Mouse (Mus musculus): ENCODE results near the gene Scaf11. TPM values are rescaled to one million over a fixed set of nuclear protein-coding genes. Genes with fewer than 3 reads are reported as not detected.

Gene Scaf11
- polyA plus RNA-seq, 1 experiment from 2014 or later: 88.8 TPM

DNA sequence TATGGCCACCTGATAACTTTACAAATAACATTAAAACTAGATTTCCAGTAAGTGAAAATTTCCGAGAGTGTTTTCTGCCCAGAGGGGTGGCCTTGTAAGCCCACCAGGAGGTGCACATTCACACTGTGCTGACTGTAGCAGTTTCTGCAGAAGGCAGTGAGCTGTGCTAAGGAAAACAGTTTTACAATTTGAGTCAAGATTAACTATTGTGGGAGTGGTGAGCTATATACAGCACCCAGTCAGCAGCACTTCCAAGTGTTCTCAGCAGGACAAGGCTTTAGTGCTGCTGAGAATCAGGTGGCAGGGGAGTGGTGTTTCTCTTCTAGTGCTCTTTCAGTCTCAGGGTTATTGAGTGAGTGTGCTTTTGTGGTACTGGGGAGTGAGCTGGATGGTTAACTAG, 72.1 kb downstream of the Scaf11 start:
- WGBS: 87% methylated on average over 1 of the region's 1 CpGs
- H3K4me1 ChIP-seq (replicated peaks; ENCODE audit: control insufficient read depth, insufficient read depth, low read length): no peaks in the 10 kb centered on the region
- no peak overlapping the region for H3K27ac ChIP-seq (ENCODE audit: low read length)
- H3K9me3 ChIP-seq (ENCODE audit: control insufficient read depth, low read length): no peaks in the 10 kb centered on the region
- no peak overlapping the region for H3K9ac ChIP-seq (ENCODE audit: low read length)
- no peak overlapping the region for H3K4me3 ChIP-seq (ENCODE audit: low read length)
- H3K27me3 ChIP-seq (ENCODE audit: control insufficient read depth, insufficient read depth, low read depth, low read length): no peaks in the 10 kb centered on the region
- H3K4me2 ChIP-seq (ENCODE audit: low read depth, low read length): no peak overlapping the region
- H3K36me3 ChIP-seq (ENCODE audit: control insufficient read depth, insufficient read depth, low read length): peaks cover 11% of the 10 kb centered on the region; the same call in 1 of the 2 replicates
- ATAC-seq (ENCODE audit: low read depth): no peak

DNA sequence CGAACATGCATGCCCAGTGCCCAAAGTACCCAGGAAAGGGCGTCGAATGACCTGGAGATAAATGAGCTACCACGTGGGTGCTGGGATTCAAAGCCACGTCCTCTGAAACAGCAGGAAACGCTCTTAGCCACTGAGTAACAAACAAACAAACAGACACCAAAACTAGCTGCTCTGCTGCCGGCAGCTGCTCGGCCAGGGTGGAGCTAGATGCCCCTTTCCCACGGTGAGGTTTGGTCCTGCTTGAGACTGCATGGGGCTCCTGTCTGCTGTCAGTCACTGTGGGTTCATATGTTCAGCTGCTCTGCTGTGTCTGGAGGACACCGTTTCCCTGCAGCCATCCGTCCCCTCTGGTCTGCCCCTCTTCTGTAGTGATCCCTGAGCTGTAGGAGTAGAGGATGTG, 78.4 kb downstream of the Scaf11 start:
- no peak for ATAC-seq (ENCODE audit: low read depth)
- Histone ChIP-seq H3K4me2 (ENCODE audit: low read depth, low read length) (no peak overlapping the region), H3K27me3 (ENCODE audit: control insufficient read depth, insufficient read depth, low read depth, low read length) (no peaks in the 10 kb centered on the region), H3K9ac (ENCODE audit: low read length) (no peak overlapping the region), H3K27ac (ENCODE audit: low read length) (no peak overlapping the region), H3K36me3 (ENCODE audit: control insufficient read depth, insufficient read depth, low read length) (peaks cover 9% of the 10 kb centered on the region), H3K4me3 (ENCODE audit: low read length) (no peak overlapping the region), H3K9me3 (ENCODE audit: control insufficient read depth, low read length) (no peaks in the 10 kb centered on the region), H3K4me1 (replicated peaks; ENCODE audit: control insufficient read depth, insufficient read depth, low read length) (peaks cover 2% of the 10 kb centered on the region; the same call in 1 of the 2 replicates)
- 79% methylated on average over 11 of the region's 11 CpGs for WGBS

DNA sequence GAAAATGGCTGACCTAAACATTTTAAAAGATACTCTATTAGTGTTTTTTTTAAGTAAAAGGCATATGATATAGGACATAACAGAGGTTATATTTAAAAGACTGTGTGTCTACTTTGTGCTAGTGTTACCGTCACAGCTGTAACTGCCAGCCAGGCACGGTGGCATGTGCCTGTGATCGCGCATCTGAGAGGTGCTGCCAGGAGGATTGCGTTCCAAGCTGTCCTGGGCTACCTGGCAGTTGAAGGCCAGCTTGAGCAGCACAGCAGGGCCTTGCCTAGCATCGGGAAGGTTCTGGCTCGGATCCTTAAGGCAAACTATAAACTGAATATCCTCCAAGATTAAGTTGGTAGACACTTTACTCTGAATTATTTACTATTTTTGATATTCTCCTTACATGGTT, 82.9 kb downstream of the Scaf11 start:
- H3K9ac ChIP-seq (ENCODE audit: low read length): no peak overlapping the region
- no peaks in the 10 kb centered on the region for H3K9me3 ChIP-seq (ENCODE audit: control insufficient read depth, low read length)
- no peaks in the 10 kb centered on the region for H3K27me3 ChIP-seq (ENCODE audit: control insufficient read depth, insufficient read depth, low read depth, low read length)
- no peak for ATAC-seq (ENCODE audit: low read depth)
- 88% methylated on average over 7 of the region's 7 CpGs for WGBS
- H3K4me3 ChIP-seq (ENCODE audit: low read length): no peak overlapping the region
- H3K27ac ChIP-seq (ENCODE audit: low read length): no peak overlapping the region
- H3K4me1 ChIP-seq (replicated peaks; ENCODE audit: control insufficient read depth, insufficient read depth, low read length): peaks cover 5% of the 10 kb centered on the region; the same call in 1 of the 2 replicates
- no peak overlapping the region for H3K4me2 ChIP-seq (ENCODE audit: low read depth, low read length)
- peaks cover 7% of the 10 kb centered on the region for H3K36me3 ChIP-seq (ENCODE audit: control insufficient read depth, insufficient read depth, low read length)

DNA sequence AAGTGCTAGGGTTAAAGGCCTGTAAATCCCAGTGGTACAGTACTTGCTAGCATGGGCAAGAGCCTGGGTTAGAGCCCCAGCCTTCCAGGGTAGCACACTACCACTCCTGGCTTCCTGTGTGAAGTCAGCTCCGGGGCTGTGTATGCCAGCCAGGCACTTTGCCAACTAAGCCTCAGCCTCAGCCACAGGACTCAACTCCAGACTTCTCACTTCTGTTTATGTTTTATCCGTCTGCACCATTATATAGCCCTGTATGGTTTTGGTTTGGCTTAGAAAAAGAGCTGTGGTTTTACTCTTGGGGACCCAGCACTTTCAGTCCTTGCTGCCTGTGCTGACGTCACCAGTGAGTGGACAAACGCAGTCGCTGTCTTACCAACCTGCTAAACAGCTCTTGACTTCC, 83.4 kb downstream of the Scaf11 start:
- Histone ChIP-seq H3K9ac (ENCODE audit: low read length) (no peak overlapping the region), H3K27ac (ENCODE audit: low read length) (no peak overlapping the region; the same call in 1 of the 2 replicates), H3K4me2 (ENCODE audit: low read depth, low read length) (no peak overlapping the region), H3K4me1 (replicated peaks; ENCODE audit: control insufficient read depth, insufficient read depth, low read length) (peaks cover 5% of the 10 kb centered on the region; the same call in 1 of the 2 replicates), H3K9me3 (ENCODE audit: control insufficient read depth, low read length) (no peaks in the 10 kb centered on the region), H3K27me3 (ENCODE audit: control insufficient read depth, insufficient read depth, low read depth, low read length) (no peaks in the 10 kb centered on the region), H3K4me3 (ENCODE audit: low read length) (no peak overlapping the region), H3K36me3 (ENCODE audit: control insufficient read depth, insufficient read depth, low read length) (peaks cover 11% of the 10 kb centered on the region)
- 48% methylated on average over 5 of the region's 5 CpGs for WGBS
- peak; percentile 78 for ATAC-seq (ENCODE audit: low read depth)

DNA sequence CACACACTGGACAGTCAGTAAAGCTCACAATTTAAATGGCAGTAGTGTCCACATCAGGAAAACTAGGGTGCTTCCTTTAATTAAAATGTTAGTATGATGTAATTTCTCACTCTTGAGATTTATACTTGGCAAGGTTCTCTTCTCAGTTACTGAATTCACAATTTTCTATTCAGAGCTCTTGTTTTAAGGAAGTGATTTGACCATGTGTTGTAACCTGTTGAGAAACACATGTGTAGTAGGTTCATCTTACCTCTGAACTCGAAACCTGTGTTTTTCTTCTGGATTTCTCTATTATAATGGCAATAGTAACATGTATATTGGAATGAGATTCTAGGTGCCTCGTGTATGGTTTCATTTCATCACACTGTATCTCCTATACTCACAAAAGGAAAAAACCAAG, 84.4 kb downstream of the Scaf11 start:
- WGBS: 88% methylated on average over 2 of the region's 2 CpGs
- H3K27ac ChIP-seq (ENCODE audit: low read length): no peak overlapping the region
- H3K4me3 ChIP-seq (ENCODE audit: low read length): no peak overlapping the region
- no peak overlapping the region for H3K4me2 ChIP-seq (ENCODE audit: low read depth, low read length)
- peaks cover 17% of the 10 kb centered on the region for H3K36me3 ChIP-seq (ENCODE audit: control insufficient read depth, insufficient read depth, low read length)
- no peak overlapping the region for H3K9ac ChIP-seq (ENCODE audit: low read length)
- ATAC-seq (ENCODE audit: low read depth): no peak
- H3K27me3 ChIP-seq (ENCODE audit: control insufficient read depth, insufficient read depth, low read depth, low read length): no peaks in the 10 kb centered on the region
- H3K9me3 ChIP-seq (ENCODE audit: control insufficient read depth, low read length): no peaks in the 10 kb centered on the region
- peaks cover 5% of the 10 kb centered on the region; the same call in 1 of the 2 replicates for H3K4me1 ChIP-seq (replicated peaks; ENCODE audit: control insufficient read depth, insufficient read depth, low read length)

DNA sequence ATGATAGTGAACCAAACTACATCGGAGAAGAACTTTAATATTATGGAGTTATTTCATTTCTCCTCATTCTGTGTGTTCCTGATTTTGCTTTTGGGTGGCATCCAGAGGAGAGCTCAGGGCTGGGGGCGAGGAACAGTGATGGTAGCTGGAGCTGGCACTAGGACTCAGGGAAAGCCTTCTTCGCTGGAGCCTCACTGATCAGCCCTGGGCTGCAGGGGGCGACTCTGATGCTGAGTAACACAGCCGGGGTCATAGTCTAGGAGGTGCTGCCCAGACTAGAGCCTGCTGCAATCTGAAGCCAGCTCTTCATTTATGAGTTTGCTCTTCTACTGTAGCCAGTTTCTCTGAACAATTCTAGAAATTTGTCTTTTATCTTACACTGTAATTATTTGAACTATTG, 87.5 kb downstream of the Scaf11 start:
- no peak overlapping the region for H3K4me2 ChIP-seq (ENCODE audit: low read depth, low read length)
- H3K9me3 ChIP-seq (ENCODE audit: control insufficient read depth, low read length): no peaks in the 10 kb centered on the region
- H3K4me1 ChIP-seq (replicated peaks; ENCODE audit: control insufficient read depth, insufficient read depth, low read length): peaks cover 5% of the 10 kb centered on the region; the same call in 1 of the 2 replicates
- WGBS: 79% methylated on average over 5 of the region's 5 CpGs
- H3K27ac ChIP-seq (ENCODE audit: low read length): no peak overlapping the region
- no peak for ATAC-seq (ENCODE audit: low read depth)
- H3K4me3 ChIP-seq (ENCODE audit: low read length): no peak overlapping the region
- peaks cover 36% of the 10 kb centered on the region for H3K36me3 ChIP-seq (ENCODE audit: control insufficient read depth, insufficient read depth, low read length)
- no peak overlapping the region for H3K9ac ChIP-seq (ENCODE audit: low read length)
- no peaks in the 10 kb centered on the region for H3K27me3 ChIP-seq (ENCODE audit: control insufficient read depth, insufficient read depth, low read depth, low read length)

DNA sequence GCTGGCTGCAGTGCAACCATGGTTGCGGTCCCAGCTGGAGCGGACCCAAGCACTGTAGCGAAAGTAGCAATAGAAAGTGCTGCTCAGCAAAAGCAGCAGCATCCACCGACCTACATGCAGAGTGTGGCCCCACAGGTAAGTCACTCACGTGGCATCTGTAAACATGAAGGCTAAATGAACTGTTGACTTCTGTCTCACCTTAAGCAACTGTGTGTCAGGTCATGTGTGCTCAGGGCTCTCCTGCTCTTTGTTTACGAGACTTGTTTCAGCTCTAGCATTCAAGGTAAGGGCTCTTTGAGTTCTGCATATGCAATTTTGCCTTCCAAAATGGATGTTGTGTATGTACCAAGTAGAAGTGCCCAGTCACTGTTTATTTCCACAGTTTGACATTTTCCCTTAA, 88.0 kb downstream of the Scaf11 start:
- Histone ChIP-seq H3K27me3 (ENCODE audit: control insufficient read depth, insufficient read depth, low read depth, low read length) (no peaks in the 10 kb centered on the region), H3K4me3 (ENCODE audit: low read length) (no peak overlapping the region), H3K36me3 (ENCODE audit: control insufficient read depth, insufficient read depth, low read length) (peaks cover 36% of the 10 kb centered on the region), H3K9ac (ENCODE audit: low read length) (no peak overlapping the region), H3K4me2 (ENCODE audit: low read depth, low read length) (no peak overlapping the region), H3K9me3 (ENCODE audit: control insufficient read depth, low read length) (no peaks in the 10 kb centered on the region), H3K27ac (ENCODE audit: low read length) (no peak overlapping the region), H3K4me1 (replicated peaks; ENCODE audit: control insufficient read depth, insufficient read depth, low read length) (peaks cover 5% of the 10 kb centered on the region; the same call in 1 of the 2 replicates)
- ATAC-seq (ENCODE audit: low read depth): no peak
- WGBS: 81% methylated on average over 6 of the region's 6 CpGs

DNA sequence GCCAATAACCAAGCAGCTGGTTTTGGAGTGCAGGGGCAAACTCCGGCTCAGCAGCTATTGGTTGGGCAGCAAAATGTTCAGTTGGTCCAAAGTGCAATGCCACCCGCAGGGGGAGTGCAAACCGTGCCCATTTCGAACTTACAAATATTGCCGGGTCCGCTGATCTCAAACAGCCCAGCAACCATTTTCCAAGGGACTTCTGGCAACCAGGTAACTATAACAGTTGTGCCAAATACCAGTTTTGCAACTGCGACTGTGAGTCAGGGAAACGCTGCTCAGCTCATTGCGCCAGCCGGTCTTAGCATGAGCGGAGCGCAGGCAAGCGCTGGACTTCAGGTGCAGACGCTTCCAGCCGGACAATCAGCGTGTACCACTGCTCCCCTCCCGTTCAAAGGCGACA, 89.3 kb downstream of the Scaf11 start:
- peaks cover 36% of the 10 kb centered on the region for H3K36me3 ChIP-seq (ENCODE audit: control insufficient read depth, insufficient read depth, low read length)
- WGBS: 95% methylated on average over 18 of the region's 18 CpGs
- H3K9me3 ChIP-seq (ENCODE audit: control insufficient read depth, low read length): no peaks in the 10 kb centered on the region
- ATAC-seq (ENCODE audit: low read depth): no peak
- H3K9ac ChIP-seq (ENCODE audit: low read length): no peak overlapping the region
- H3K4me3 ChIP-seq (ENCODE audit: low read length): no peak overlapping the region
- no peaks in the 10 kb centered on the region for H3K4me1 ChIP-seq (replicated peaks; ENCODE audit: control insufficient read depth, insufficient read depth, low read length)
- no peaks in the 10 kb centered on the region for H3K27me3 ChIP-seq (ENCODE audit: control insufficient read depth, insufficient read depth, low read depth, low read length)
- H3K4me2 ChIP-seq (ENCODE audit: low read depth, low read length): no peak overlapping the region
- no peak overlapping the region for H3K27ac ChIP-seq (ENCODE audit: low read length)

DNA sequence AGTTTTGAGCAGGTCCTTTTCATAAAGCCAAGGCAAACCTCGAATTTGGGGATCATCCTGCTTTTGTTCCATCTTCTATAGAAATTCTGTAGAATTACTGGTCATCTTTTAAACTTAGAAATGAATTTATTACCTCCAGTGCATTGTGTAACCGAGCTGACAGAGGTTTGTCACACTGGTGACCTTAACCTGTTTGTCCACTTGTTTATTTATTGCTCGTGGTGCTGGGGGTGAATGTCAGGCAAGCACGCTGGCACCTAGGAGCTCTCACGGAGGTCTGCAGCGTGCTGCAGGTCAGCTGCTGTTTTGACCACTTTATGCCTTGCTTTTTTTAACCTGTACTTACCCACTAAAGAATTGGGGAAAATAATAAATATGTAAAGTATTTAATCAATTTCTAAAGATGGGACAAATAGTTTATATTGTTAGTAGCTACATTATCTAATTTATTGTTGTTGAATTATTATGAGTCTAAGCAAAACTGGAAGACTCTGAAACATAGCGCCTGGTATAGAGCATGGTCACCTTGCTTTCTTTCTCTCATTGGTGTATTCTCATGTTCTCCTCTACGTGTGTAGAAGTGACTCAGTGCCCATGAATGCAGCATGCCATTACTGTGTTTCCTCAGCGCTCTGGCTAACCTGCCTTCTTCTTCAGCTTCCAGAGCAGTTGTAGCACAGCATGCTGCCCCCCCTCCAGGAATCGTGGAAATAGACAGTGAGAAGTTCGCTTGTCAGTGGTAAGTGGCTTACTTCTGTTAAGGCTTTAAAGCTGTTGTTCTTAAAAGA, 94.3 kb downstream of the Scaf11 start:
- WGBS: 80% methylated on average over 11 of the region's 11 CpGs
- Histone ChIP-seq H3K27ac (ENCODE audit: low read length) (no peak overlapping the region), H3K27me3 (ENCODE audit: control insufficient read depth, insufficient read depth, low read depth, low read length) (no peaks in the 10 kb centered on the region), H3K36me3 (ENCODE audit: control insufficient read depth, insufficient read depth, low read length) (peaks cover 40% of the 10 kb centered on the region), H3K4me3 (ENCODE audit: low read length) (no peak overlapping the region), H3K9me3 (ENCODE audit: control insufficient read depth, low read length) (no peaks in the 10 kb centered on the region), H3K9ac (ENCODE audit: low read length) (no peak overlapping the region), H3K4me2 (ENCODE audit: low read depth, low read length) (no peak overlapping the region), H3K4me1 (replicated peaks; ENCODE audit: control insufficient read depth, insufficient read depth, low read length) (no peaks in the 10 kb centered on the region)
- no peak for ATAC-seq (ENCODE audit: low read depth)

All from lung, embryonic 16.5 days (tissue).